Mouse (Mus musculus): Measurements from ENCODE around the gene Ank3.

- TF ChIP-seq ZC3H11A (IDR thresholded peaks at IDR 0.05; ENCODE audit: low read depth, low read length) (no peak), POLR2A (IDR thresholded peaks at IDR 0.05; ENCODE audit: control insufficient read depth in 1 of 2, insufficient read depth in 1 of 2, low read depth in 1 of 2, low read length in 2 of 2, poor library complexity in 1 of 2) (no peak), SMC3 (IDR thresholded peaks at IDR 0.05; ENCODE audit: low read depth, low read length) (no peak), CTCF (IDR thresholded peaks at IDR 0.05 in 2 of 3, conservative IDR thresholded peaks at IDR 0.05 in 1 of 3; ENCODE audit: control insufficient read depth in 1 of 3, insufficient read depth in 1 of 3, low read depth in 2 of 3, low read length in 3 of 3, poor library complexity in 1 of 3, severe bottlenecking in 1 of 3) (no peak), TAL1 (IDR thresholded peaks at IDR 0.05; ENCODE audit: low read length) (no peak), CHD1 (IDR thresholded peaks at IDR 0.05; ENCODE audit: low read depth, low read length) (no peak)
These were observed 166.5 kb downstream of the Ank3 start for GRCm38 (mm10) chr10:69565052-69565451.

Measured in MEL (cell line).